Mouse (Mus musculus): ENCODE results near the gene Gon7.
A peak's percentile ranks its signal among the peaks of the same experiment; 100 is the strongest.

Gene Gon7

DNA sequence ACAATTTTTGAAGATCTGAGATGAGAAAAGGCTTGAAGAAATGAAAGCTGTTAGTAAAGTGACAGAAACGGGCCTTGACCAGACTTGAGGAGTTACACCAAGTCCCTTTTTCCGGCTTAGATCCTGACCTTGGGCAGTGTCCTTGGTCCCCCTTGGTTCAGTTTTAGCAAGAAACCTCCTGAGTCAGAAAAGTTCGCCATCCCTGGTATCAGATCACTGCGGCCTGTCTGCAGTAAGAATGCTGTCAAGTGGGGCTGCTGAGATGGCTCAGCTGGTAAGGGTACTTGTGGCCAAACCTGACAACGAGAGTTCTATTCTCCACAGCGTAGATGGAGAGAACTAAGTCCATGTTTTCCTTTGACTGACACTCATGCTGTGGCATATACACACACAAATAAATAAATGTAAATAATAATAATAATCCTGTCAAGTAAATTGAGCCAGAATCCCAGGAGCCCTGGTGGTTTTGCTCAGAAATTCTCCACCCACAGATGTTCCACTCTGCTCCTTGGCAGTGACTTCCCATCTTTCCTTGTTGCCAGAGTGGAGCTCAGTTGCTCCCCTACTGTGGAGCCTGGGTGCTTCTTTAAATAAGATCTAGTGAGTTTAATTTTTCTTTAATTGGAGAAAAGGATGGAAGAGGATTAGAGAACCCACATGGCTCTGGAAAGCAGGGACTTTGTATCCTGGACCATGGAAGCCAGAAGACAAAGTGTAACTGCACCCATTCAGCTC lies 51.5 kb downstream of the Gon7 start:
- DNase-seq (ENCODE audit: low spot score): no peak

DNA sequence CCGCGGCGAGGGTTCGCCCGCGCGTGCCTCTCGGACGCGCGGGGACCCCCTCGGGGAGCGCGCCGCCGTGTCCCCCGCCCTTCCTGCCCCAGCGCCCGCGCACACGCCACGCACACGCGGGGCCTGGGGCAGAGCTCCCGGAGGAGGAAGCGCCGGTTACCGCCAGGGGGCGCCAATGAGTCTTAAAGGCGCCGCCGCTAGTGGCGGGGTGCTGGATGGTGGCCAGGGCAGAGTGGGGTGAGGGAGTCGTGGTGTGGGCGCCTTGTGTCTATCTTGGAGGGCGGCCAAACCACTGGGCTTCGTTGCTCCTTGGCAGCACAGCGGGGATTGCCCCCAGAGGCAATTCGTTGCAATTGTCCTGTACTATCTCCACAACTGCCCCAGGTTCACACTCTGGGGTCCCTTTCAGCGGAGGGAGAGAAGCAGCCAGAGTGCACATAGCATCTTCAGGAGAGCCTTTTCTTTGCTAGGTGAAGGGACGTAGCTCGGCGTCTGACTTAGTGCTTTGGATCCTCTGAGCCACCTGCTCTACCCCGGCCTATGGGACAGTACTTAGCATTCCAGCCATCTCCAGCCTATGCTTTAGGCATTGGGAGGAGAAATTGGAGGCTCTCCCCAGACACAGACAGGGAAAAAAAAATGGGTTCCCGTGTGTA lies 52.3 kb downstream of the Gon7 start:
- DNase-seq (ENCODE audit: low spot score): peak; percentile 98

DNA sequence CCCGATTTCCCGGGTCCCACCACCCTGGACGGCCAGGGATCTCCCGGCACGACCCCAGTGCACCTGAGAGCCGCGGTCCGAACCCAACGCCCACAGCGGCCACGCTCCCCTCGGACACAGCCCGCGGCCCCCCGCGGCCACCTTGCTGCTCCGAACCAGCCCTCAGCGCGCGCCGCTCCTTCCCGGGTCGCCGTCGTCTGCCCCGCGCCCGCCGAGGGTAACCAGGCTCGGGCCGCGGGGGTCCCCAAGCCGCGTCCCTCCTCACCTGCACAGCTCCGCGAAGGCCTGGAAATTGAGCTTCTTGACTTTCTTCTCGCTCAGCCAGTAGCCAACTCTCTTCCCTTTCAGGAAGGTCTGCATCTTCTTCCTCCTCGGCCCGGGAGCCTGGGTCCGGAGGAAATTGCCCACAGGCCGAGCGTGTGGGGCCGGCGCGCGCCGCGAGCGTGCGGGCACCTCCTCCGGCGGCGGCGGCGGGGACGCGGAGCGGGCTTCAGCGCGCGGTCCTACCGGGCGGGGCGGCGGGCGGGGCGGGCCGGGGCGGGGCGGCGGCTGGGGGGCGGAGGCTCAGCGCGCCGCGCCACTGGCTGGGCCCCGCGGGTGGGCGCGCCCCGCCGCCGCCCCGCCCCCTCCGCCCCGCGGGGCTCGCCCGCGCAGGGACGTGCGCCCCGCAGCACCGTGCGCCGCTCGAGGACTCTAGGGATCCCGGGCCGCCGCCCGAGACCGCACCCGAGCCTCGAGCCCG lies 53.0 kb downstream of the Gon7 start, which contains the start of gene Itpk1:
TSS of gene Itpk1 (minus strand) at position 474 of the 742 bp plus-strand sequence.
- DNase-seq (ENCODE audit: low spot score): peak; percentile 76

DNA sequence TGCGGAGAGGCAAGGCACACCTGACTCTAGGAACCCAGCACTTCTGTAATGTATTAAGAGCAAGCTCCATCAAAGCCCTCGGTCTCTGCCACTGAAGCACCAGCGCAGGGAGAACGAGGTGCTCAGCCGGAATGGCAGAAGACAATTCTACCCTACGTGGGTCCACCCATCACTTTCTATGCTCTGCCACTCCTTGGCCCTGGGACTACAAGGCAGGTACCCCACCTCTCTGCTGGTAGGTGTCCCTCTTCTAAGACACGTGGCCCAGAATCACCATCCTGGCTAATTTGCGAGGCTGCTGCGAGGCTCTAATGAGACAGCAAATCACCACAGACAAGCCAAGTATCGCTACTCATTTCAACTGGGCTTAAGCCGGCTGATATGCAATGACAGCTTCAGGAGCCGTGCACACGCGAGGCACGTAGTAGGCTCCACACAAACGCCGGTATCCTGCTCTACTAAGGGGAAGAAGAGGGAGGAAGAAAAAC lies 53.6 kb downstream of the Gon7 start:
- DNase-seq (ENCODE audit: low spot score): no peak

DNA sequence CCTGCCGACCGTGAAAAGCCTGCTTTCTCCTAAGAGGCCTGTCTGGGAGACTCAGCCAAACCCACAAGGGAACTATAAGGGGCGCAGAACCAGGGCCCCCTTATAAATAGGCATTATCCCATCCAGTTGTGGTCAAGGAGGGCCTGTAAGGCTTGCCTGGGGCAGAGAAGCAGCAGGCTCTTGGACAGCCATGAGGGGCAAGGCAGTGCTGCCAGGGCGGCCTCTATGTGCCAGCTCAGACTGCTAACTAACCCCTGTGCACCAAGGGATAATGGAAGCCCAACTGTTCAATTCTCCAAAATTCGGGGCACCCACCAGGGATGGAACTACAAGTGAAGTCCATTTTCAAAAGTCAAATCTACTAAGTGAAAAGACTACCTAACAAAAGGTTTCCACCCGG lies 54.2 kb downstream of the Gon7 start:
- DNase-seq (ENCODE audit: low spot score): no peak

Data from testis, postnatal 10 days (tissue).